Mouse (Mus musculus) forebrain, embryonic 14.5 days (tissue): ENCODE data around the gene Ccdc22. TPM values are rescaled to one million over a fixed set of nuclear protein-coding genes. Genes with fewer than 3 reads are reported as not detected.

Experiments
- ATAC-seq: fragments of 200-750 bp; cut with Nextera tagmentation; 2 replicates; pipeline ENCODE4 v1.8.0; 2017; ENCODE audit warnings: mild to moderate bottlenecking, moderate library complexity
- DNase-seq: peaks from one replicate; pipeline ENCODE4 v3.0.0-alpha.2; 2015; ENCODE audit warnings: low spot score
- H3K27ac ChIP-seq: fragments of 300-500 bp; sonication (generic); 2 replicates; pipeline ENCODE4 v1.5.1; 2014; ENCODE audit warnings: low read depth, mild to moderate bottlenecking, control low read depth, low read length, moderate library complexity
- H3K27me3 ChIP-seq: fragments of 300-500 bp; sonication (generic); replicated peaks from 2 replicates; pipeline ENCODE4 v1.6.1; 2014; ENCODE audit warnings: low read length, control low read depth, mixed read lengths; ENCODE audit not compliant: control insufficient read depth, insufficient read depth
- H3K36me3 ChIP-seq: fragments of 300-500 bp; sonication (generic); 2 replicates; pipeline ENCODE4 v1.6.1; 2014; ENCODE audit warnings: low read length, control low read depth; ENCODE audit not compliant: control insufficient read depth, insufficient read depth
- H3K4me1 ChIP-seq: fragments of 300-500 bp; sonication (generic); 2 replicates; pipeline ENCODE4 v1.6.1; 2014; ENCODE audit warnings: antibody characterized with exemption, low read length, control low read depth; ENCODE audit not compliant: control insufficient read depth, insufficient read depth
- H3K4me2 ChIP-seq: fragments of 300-500 bp; sonication (generic); 2 replicates; pipeline ENCODE4 v1.6.1; 2014; ENCODE audit warnings: mild to moderate bottlenecking, control low read depth, low read length
- H3K4me3 ChIP-seq: fragments of 300-500 bp; sonication (generic); 2 replicates; pipeline ENCODE4 v1.5.1; 2014; ENCODE audit warnings: low read depth, low read length, control low read depth
- H3K9ac ChIP-seq: fragments of 300-500 bp; sonication (generic); 2 replicates; pipeline ENCODE4 v1.6.1; 2014; ENCODE audit warnings: mild to moderate bottlenecking, low read length, control low read depth, moderate library complexity
- H3K9me3 ChIP-seq: fragments of 300-500 bp; sonication (generic); replicated peaks from 2 replicates; pipeline ENCODE4 v1.6.1; 2016; ENCODE audit warnings: low read length, control low read depth, mixed read lengths; ENCODE audit not compliant: control insufficient read depth
- WGBS: fragments of 180-500 bp; shearing (Covaris S2); extraction: QIAGEN DNeasy Blood & Tissue Kit; methylation state at CpG from one replicate; pipeline ENCODE4 v1.1.7; 2014; 5-methylcytosine and 5-hydroxymethylcytosine counted together
- polyA plus RNA-seq: library from polyadenylated mRNA; unstranded; fragments of >200 nt; fragmentation: Nextera tagmentation; extraction: Ambion mirVana; gene quantifications from 2 replicates; pipeline ENCODE4 v1.2.1, GENCODE M21; 2014

Ccdc22 gene
- polyA plus RNA-seq, 1 experiment from 2014 or later: 37.0 TPM

DNA sequence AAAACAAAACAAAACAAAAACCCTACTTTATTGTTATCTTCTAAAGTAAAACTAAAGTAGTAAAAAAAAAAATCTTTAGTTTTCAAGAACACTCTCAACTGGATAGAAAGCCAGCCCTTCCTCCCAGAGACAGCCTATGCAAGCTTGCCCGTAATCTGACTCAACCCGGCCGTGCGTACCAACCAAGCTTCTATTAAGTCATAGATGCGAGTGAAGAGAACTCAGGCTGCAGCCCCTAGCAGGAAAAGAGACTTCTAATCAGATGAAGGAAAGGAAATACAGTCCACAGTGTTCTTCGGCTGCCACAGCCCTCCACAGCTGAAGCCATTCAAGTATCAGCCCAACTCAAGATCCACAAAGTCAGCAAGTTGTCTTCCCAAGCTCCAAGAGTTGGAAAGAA lies 39.0 kb downstream of the Ccdc22 start:
- WGBS: 86% methylated on average over 6 of the region's 6 CpGs
- Histone ChIP-seq H3K4me2 (no peak overlapping the region), H3K27ac (no peak overlapping the region), H3K4me1 (no peaks in the 10 kb centered on the region), H3K9ac (no peak overlapping the region), H3K9me3 (no peaks in the 10 kb centered on the region), H3K4me3 (no peak overlapping the region), H3K27me3 (no peaks in the 10 kb centered on the region), H3K36me3 (no peaks in the 10 kb centered on the region)
- ATAC-seq (no peak), DNase-seq (no peak)

DNA sequence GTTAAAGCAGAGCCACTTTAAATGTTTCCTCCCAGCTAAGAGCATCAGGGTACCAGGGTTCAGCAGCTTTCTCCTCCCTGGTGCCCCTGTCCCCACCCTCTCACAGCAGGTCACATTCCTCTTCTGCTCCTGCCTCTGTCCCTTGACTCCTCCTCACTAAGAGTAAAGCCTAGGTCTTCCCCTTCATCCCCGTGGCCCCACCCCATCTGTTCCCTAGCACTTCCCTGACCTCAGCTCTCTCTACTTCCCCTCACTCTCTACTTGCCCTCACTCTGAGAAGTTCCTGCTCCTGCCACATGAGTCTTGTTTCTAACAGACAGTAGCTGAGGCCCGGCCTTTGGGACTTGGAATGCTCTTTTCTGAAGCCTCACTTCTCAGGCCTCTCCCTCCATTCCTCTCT lies 42.2 kb downstream of the Ccdc22 start:
- Histone ChIP-seq H3K9ac (no peak overlapping the region), H3K36me3 (peaks cover 3% of the 10 kb centered on the region; the same call in 1 of the 2 replicates), H3K27ac (no peak overlapping the region), H3K9me3 (no peaks in the 10 kb centered on the region), H3K4me2 (no peak overlapping the region), H3K4me1 (no peaks in the 10 kb centered on the region), H3K4me3 (no peak overlapping the region), H3K27me3 (no peaks in the 10 kb centered on the region)
- WGBS: 31% methylated on average over 2 of the region's 2 CpGs
- ATAC-seq (no peak), DNase-seq (no peak)

DNA sequence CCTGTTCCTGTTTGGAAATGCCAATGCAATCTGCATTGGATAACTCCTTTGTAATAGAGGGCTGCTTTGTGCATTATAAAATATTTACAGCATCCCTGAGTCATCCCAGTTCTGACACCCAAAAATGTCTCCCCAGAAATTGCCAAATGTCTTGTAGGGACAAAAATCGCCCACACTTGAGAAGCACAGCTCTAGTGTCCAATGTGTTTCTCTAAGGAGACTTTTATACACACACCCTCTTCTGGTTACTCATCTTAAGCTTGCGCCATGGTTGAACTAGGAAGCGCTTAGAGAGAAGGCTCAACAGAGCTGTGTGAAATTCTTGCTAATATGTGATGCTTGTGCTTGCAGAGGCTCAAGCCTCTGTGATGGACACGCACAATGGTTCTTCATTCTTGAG lies 51.8 kb downstream of the Ccdc22 start:
- Histone ChIP-seq H3K36me3 (no peaks in the 10 kb centered on the region), H3K27ac (no peak overlapping the region), H3K4me3 (no peak overlapping the region), H3K27me3 (no peaks in the 10 kb centered on the region), H3K9me3 (no peaks in the 10 kb centered on the region), H3K4me2 (no peak overlapping the region), H3K9ac (no peak overlapping the region), H3K4me1 (no peaks in the 10 kb centered on the region)
- no peak for ATAC-seq
- DNase-seq: no peak
- 94% methylated on average over 4 of the region's 4 CpGs for WGBS

Other genes with a start within 250 kb of the Ccdc22 start
- 0.75 TPM in 2 replicates for gene Usp27x, start 229.7 kb downstream of the Ccdc22 start, polyA plus RNA-seq
- gene Foxp3, start 31.9 kb downstream of the Ccdc22 start, polyA plus RNA-seq: 0.09 TPM in 1 of 2 replicates, not detected in the other
- 2.6 and 3.3 TPM in 2 replicates for gene Ppp1r3f, start 31.2 kb downstream of the Ccdc22 start, polyA plus RNA-seq
- gene Cacna1f, start 1.6 kb upstream of the Ccdc22 start, polyA plus RNA-seq: not detected in 2 replicates
- 69.2 and 96.1 TPM in 2 replicates for gene Syp, start 33.0 kb upstream of the Ccdc22 start, polyA plus RNA-seq
- 0.94 and 1.6 TPM in 2 replicates for gene Prickle3, start 51.7 kb upstream of the Ccdc22 start, polyA plus RNA-seq
- 38.4 and 51.5 TPM in 2 replicates for gene Plp2, start 65.9 kb upstream of the Ccdc22 start, polyA plus RNA-seq
- 0.13 TPM in 1 of 2 replicates, not detected in the other for gene Magix, start 75.7 kb upstream of the Ccdc22 start, polyA plus RNA-seq
- 56.2 and 57.4 TPM in 2 replicates for gene Gpkow, start 91.6 kb upstream of the Ccdc22 start, polyA plus RNA-seq
- gene Wdr45, start 108.8 kb upstream of the Ccdc22 start, polyA plus RNA-seq: 30.2 and 31.3 TPM in 2 replicates
- not detected in 2 replicates for gene Gm45208, start 116.7 kb upstream of the Ccdc22 start, polyA plus RNA-seq
- 139 and 145 TPM in 2 replicates for gene Praf2, start 122.9 kb upstream of the Ccdc22 start, polyA plus RNA-seq
- 43.8 and 45.3 TPM in 2 replicates for gene Ccdc120, start 145.4 kb upstream of the Ccdc22 start, polyA plus RNA-seq
- gene Tfe3, start 157.0 kb upstream of the Ccdc22 start, polyA plus RNA-seq: 16.1 and 23.9 TPM in 2 replicates
- 44.0 and 50.4 TPM in 2 replicates for gene Gripap1, start 184.2 kb upstream of the Ccdc22 start, polyA plus RNA-seq
- 1.3 and 1.6 TPM in 2 replicates for gene Kcnd1, start 216.8 kb upstream of the Ccdc22 start, polyA plus RNA-seq
- gene Otud5, start 235.8 kb upstream of the Ccdc22 start, polyA plus RNA-seq: 31.8 and 36.9 TPM in 2 replicates